Mouse (Mus musculus) brain, adult 2 months (tissue): Measurements from ENCODE around the gene Tpcn1.

Experiments
- DNase-seq: peaks from one replicate; pipeline ENCODE4 v3.0.0; 2011; ENCODE audit warnings: low read depth, low spot score

Gene Tpcn1

DNA sequence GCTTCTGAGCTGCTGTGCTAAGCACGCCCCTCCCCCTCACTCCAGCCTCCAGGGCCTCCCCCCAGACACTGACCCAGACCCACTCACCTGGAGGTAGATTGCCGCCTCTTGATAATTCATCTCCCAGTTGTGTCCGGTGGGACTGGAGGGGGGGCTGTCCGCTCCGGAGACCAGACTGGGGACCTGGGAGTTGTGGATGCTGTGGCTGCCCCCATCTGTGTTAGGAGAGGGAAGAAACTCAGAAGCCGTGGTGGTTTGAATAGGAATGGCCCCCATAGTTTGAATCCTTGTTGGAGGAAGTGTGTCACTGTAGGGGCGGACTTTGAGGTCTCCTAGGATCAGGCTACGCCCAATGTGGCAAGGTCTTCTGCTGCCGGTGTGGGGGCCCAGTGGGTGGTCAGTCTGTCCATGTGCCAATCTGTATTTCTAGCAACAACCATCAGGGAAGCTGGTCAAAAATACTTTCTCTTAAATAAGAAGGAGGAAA is 28.3 kb downstream of the Tpcn1 start:
- DNase-seq = peak; percentile 48

DNA sequence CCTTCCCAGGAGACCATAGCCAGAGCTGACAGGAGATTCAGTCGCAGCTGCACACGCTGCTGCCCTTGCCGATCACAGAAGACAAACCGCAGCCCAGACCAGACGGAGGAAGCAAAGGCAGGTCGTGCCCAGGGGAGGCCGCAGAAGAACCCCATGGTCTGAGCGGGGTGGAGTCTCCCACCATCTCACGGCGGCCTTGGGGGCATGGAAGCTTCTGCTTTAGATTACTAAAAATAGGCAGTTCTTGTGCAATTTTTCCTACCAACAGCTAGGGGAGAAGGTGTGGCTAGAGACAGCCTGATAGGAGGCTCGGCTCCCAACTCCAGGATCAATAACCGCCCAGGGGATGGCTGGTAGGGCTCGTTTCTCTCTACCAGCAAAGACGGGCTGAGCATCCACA is 29.7 kb downstream of the Tpcn1 start:
- DNase-seq = peak; percentile 47

DNA sequence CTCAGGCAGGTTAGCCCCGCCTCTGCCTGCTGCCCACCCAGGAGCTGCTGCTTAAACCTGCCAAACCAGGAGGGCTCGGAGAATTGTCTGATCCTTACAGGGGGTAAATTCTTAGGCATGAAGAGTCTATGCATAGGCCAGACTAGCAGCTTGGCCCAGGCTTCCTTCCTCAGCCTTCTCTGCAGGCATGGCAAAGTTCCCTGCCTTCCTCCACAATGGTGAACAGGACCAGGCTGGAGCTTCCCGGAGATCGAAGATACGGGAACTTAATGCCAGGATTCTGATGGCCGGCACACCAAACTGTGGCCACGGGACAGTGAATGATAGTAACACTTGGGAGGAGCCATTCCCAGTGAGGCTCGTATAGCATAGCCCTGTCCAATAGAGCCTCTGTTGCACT is 30.4 kb downstream of the Tpcn1 start:
- DNase-seq = no peak

DNA sequence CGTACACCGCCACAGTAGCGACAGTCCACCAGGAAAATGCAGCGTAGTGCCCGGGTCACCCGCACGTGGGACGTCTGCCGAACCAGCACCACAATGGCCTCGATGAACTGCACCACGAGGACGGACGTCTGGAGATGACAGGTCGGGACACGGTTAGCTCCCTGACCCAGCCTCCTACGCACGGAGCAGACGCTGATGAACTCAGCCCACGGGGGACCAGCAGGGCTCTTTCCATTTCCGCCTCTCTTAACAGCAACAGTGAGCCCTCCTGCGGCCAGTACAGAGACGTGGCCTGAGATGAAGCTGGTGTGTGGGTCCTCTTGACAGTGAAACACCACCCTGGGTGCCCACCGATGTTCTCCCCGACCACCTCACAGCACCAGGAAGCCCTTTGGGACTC is 32.6 kb downstream of the Tpcn1 start:
- DNase-seq = no peak

DNA sequence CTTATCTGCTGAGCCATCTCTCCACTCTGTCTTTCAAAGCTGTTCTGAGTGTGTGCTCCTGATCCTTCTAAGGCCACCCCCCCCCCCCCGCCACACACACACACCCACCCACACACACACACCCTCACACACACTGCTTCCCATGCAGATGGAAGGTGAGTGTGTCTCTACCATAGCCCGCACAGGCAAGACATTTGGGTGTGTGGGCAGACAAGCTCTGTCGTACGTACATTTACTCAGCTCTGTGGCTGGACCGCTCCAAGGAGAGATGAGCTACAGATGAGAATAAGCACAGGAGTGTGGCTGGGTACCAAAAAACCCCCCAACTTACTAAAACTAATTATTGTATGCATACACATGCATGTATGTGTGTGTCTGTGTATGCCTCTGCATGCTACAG is 37.8 kb downstream of the Tpcn1 start:
- DNase-seq = peak; percentile 64

DNA sequence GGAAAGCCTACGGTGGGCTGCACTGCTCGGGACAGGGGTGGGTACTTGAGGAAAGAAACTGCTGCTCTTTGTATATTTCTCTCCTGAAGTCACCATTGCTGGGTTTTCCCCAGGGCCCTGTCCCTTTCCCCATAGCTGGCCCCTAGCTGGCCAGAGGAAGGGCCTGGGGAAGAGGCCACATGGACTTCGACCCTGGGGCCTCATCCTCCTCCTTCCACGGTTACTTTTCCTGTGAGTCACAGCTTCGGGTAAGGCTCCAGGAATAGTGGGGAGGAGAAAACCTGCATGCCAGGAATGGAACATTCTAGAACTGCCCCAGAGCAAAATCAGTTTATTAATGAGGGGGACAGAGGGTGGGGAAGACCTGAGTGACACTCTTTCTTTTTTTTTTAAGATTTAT is 38.3 kb downstream of the Tpcn1 start:
- no peak for DNase-seq

DNA sequence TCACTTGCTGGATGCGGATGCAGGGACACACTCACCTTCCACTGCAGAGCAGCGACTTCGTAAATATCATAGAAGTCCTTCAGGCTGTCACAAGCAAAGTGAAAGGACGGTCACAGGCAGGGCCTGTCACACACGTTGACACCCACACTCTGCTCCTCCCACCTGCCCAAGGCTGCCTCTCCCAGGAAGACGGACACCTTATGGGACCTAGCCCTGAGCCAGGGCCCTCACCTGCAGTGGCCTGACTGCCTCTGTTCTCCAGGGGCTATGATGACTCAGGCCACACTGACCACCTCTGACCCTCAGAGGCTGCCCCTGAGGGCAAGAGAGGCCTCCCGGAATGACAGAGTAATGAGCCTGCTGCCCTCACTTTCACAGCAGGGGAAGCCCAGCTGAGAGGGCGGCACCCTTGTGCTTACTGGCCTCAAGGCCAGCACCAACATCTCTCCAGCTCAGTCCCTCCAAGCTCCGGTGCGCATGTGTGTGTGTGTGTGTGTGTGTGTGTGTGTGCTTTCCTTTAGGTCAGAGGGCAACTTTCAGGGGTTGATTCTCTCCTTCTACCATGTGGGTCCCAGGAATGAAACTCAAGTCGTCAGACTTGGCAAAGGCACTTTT is 40.1 kb downstream of the Tpcn1 start:
- DNase-seq = no peak

DNA sequence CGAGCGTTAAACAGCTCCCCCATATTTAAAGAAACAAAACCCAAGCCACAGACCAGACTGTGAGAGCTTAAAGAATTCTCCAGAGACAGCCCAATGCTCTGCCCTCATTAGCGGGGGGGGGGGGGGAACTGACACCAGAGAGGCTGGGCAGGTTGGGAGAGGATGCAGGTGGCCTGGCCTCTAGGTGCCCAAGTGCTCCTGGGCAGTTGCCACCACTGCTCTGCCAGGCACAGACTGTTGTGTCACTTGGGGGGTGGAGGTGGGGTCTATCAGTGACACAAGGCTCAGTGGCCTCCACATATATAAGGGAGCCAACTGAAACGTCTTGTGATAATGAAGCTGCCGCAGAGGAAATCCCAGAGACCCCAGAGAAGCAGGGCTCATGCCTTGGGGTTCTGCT is 51.8 kb downstream of the Tpcn1 start:
- DNase-seq = no peak

DNA sequence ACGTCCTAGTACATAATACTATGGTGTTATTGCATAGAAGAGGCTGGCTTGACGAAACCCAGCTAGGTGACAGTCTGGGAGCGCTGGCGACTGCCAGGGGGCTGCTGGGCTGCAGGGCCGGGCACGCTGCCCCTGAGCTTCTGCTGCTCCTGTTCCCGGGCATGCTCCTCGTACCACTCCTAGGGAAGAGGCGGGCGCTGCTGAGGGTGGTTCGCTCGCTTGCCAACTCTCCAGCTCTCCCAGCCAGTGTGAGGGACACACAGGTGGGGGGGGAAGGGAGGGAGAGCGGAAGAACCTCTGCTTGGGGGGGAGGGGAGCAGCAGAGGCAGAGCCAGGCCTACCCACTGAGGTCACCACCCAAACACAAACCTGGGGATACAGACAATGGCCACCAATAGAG is 52.4 kb downstream of the Tpcn1 start:
- peak; percentile 66 for DNase-seq

DNA sequence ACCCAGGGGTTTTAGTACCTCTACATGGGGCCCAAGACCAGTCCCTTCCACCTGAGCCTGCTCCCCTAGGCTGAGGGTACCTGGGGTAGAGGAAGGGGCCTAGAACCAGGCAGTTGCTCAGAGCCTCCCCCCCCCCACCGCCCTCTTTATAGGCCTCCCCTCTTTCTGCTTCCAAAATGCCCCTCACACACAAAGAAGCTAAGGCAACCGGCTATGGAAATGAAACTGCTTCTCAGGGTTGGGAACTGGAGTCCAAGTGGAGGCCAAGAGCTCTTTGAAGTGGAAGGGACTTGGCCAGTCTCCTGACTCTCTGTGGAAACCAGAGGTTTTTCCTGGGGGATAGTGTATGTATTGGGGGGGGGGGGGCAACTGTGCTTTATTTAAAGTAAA is 53.8 kb downstream of the Tpcn1 start:
- no peak for DNase-seq

DNA sequence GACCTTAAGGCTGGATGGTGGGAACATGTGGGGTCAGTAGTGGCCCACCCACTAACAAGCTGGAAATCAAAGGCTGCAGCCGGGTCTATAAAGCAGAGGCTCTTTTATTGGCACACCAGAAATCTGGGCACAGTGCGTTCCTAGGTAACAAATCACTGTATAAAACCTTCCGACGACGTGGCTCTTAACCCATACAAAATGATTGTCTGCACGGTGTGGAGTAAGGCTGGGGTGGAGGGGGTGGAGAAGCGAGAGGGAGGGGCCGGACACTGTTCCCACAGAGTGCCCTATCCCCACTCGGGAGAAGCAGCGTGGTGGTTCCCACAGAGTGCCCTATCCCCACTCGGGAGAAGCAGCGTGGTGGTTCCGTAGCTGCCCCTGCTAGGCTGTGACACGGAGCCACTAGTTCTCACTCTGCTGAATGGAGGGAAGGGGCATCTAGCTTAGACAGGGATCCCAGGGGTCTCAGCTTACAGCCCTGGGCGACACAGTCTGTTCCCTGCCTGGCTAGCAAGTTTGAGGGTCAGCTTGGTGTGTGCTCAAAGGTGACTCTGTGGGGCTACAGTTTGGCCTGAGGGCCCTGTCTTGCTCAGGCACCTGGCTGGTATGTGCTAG is 54.3 kb downstream of the Tpcn1 start:
- no peak for DNase-seq

DNA sequence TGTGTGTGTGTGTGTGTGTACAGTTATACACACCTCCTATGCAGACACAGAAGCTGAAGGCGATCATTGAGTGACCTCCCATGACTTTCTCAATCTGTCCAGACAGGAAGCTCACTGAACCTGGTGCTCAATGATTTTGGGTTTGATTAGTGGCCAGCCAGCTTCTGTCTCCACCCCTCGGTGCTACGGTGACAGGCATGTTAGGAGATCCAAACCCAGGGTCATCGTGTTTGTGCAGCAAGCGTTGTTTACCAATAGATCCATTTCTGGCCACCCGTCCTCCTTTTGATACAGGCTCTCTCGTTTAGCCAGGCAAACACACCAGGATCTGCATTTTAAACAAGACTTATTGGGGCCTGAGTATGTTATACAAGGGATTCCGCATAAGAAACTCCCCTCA is 56.8 kb downstream of the Tpcn1 start:
- DNase-seq = no peak

DNA sequence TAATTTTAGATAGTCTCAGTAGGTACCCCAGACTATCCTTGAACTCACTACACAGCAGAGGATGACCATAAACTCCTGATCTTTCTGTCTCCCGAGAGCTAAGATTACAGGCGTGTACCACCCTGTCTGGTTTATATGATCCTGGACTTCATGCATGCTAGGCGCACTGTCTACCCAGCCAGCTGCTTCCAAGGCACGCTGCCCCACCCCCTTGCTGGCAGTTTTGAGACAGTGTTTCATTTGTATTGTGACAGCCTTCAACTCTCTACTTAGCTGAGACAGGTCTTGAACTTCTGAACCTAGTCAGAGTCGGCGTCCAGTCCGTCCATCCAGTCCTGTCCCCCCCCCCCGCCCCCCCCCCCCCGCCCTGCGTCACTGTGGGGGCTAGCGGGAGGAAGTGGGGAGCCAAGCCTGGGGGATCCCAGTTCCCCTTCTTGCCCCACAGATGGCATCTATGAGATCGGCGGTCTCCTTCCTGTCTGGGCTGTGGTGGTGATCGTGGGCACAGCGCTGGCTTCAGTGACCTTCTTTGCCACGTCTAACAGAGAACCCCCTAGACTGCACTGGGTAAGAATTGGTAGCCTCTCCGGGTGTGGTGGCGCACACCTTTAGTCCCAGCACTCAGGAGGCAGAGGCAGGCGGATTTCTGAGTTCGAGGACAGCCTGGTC is 61.0 kb downstream of the Tpcn1 start:
- DNase-seq = peak; percentile 29

DNA sequence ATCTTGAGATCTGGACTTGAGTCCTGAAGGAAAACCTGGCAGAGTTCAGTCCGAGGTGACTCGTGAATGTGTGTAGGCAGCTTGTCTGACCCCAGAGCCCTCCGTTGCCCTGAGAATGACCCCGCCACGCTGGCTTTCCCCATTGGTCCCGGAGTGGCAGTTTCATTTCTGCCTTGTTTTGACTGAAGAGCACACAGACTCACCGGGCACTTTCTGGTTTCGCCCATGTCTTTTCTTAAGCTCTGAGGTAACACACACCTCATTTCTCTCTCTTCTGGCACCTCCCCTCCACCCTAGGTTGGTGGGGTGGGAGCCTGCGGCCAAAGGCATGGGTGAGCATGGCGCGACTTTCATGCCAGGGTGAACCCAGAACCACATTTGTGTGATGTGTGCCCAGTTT is 62.2 kb downstream of the Tpcn1 start:
- DNase-seq = no peak

DNA sequence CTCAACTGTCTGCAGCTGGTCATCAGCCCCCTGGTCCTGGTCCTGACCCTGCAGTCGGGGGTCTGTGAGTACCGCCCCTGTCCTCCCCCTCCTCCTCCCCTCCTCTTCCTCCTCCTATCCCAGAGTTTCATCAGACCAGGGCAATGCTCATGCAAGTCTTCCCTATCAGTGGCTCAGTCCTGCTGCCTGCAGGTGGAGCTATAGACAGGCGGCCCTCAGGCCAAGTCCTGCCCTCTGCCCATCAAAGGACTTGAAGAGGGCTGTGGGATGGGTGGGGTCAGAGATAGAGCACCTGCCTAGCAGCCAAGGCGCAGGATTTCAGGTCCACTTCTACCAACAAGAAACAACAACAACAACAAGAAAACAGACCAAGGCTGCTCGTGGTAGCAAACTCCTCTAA is 62.7 kb downstream of the Tpcn1 start:
- DNase-seq = peak; percentile 55

DNA sequence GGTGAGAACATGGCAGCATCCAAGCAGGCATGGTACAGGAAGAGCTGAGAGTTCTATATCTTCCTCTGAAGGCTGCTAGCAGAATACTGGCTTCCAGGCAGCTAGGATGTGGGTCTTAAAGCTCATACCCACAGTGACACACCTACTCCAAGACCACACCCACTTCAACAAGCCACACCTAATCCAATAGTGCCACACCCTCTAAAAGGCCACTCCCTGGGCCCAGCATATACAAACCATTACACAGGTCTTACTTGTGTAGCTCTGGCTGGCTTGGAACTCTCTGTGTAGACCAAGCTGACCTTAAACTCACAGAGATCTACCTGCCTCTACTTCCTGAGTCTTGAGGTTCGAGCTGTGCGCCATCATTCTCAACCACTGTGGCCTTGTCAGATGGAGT is 63.7 kb downstream of the Tpcn1 start:
- DNase-seq = no peak

DNA sequence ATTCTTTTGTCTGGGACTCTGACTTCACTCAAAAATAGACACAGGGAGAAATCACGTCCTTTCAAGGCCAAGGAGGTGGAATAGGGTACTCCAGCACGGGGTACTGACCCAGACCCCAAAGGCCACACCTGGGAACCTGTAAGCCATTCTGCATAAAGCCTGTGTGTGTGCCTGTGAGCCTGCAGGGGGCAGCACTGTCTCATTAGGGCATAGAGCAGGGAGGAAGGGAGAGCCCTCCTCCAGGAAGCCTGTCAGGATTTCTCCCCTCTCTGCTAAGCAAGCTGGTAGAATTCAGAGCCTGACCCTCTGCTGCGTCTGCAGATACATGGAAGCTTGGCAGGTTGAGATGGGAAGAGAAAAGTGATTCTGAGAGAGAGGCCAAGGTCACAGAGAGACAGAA is 65.8 kb downstream of the Tpcn1 start:
- DNase-seq = peak; percentile 52

DNA sequence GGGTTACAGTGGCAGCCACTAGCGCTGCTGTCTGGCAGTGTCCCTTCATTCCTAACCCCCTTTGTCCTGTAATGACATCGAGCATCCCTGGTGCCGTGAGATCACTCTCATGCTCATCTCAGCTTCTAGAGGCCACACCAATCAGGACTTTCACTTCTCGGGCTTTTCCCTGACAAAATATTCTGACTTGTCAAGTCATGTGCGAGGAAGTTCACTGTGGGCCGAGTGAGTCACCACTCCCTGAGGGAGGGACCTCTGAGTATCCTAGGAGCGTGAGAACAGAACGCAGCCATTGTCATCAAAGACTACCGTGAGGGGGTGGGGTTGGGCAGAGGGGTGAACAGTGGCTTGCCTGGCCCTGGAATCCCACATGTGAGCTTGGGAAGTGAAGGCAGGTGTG is 70.9 kb downstream of the Tpcn1 start:
- peak; percentile 21 for DNase-seq

DNA sequence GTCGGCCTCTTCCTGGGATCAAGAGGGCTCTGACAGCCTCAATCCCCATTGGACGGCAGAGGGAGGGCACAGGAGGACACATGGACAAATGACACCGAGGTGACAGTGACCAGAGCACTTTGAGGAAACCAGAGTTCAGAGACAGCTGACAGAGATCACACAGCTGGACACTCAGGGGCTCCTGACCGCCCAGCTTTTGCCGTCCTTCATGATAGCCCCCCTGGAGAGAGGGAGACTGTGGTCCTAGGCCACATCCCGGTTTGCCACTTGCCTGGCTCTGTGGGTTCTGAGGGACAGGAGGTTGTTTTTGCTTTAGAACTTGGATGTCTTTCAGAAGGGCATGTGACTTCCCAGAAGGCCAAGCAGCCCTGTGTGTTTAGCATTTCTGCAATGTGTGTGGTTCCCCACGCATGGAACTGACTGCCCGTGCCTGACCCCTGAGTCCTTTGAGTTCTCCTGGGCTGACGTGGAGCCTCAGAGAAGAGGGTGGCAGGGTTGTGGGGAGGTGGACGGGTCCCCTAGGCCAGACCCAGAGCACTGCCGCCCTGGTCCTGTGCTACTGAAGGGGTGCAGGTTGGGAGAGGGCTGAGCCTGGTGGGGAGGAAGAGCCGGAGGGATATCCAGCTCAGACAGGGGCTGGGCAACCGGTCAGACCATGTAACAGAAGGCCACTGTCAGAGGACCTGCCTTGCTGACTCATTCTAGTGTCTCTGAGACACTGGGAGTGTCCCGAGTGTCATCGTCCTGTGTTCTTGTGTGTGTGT is 72.1 kb downstream of the Tpcn1 start:
- DNase-seq = peak; percentile 20

DNA sequence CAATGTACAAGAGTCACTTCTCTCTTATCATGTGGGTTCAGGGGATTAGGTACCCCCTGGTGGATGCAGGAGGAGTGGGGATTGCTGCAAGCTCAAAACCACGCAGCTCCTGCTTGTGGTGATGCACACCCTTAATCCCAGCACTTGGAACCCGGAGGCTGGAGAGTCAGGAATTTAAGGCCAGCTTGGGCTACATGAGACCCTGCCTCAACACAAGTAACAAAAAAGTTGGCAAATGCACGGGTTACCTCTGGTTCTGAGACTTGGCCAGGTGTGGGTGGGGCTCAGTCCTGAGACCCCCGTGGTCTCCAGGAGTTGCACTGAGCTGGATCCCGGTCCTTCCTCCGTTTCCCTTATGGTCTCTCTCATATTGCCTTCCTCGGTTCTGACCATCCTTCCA is 73.0 kb downstream of the Tpcn1 start:
- no peak for DNase-seq

DNA sequence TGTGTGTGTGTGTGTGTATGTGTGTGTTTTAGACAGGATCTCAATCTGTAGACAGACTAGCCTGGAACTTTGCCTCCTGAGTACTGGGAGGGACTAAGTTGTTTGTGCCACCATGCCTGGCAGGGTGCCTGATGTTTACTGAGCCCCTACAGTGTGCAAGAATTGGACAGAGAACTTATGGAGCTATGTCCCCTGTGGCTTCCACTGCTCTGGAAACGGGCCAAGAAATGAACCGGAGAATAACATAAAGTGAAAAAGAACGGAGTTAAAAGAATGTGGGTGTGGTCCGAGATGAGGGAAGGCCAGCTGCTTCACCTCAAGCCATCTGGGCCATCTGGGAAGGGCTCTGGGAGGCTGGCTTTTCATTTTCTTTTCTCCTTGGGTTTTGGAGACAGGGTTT is 73.7 kb downstream of the Tpcn1 start:
- no peak for DNase-seq

DNA sequence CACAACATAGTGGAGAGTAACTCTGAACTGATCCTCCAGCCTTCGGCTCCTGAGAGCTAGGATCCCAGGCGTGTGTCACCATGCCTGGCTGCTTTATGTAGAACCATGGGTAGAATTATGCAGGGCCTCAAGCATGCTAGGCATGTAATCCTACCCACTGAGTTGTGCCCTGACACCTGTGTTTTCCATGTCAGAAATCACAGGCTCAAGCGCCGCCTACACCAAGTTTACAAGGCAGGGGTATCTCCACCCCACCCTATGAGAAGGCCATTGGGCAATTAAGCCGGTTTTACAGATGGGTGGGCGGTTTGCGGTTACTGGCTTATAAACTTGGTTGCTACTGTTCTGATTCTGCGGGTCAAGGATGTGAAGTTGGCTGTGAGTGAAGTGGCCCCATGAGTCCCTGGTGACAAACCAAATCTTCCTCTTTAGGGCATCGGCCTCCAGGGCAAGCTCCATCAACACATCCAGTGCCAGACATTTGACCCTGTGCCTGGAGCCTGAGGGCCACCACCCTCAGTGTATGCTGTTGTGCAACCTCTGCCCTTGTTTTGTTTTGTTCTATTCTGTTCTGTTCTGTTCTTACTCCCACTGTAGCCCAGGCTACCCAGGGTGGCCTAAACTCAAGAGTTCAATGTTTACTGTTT is 74.3 kb downstream of the Tpcn1 start:
- no peak for DNase-seq
